Mouse (Mus musculus): Measurements from ENCODE around the gene Rtn1. TPM values are rescaled to one million over a fixed set of nuclear protein-coding genes. Genes with fewer than 3 reads are reported as not detected.

Gene Rtn1
- polyA plus RNA-seq, 1 experiment from 2014 or later: 390 TPM

DNA sequence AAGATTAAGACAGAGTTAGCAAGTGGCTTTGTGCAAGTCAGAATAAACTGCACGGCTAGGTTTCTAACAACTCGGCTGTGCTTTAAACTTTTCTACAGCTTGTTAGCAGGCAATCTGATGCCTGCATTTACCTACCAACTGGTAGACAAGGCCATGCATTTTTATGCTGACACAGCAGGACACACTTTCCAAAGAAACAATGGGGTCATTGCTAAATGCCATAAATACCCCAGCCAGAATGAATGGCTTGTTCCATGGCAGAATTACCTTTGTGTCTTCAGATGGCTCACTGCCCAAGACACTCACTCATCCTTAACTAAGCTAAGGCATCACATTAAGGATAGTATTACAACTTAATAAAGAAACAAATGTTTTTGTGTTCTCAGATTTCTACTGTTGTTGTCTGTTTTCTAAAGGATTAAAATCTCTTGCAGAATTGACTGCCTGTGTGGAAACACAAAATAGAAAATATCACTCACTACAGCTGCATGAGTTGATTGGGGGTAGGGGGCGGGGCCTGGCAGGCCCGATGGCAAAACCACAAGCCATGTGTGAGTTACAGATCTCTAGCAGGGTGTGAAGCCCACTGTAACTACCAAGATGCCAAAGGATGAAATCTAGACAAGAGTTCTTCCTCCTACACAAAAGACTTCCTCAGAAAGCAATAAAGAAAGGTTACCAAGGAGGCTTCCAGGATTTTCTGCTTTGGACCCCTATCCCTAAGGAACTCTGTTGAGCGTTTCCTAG, 129.6 kb downstream of the Rtn1 start:
- Histone ChIP-seq H3K36me3 (no peaks in the 10 kb centered on the region), H3K27me3 (ENCODE audit: insufficient read depth, poor library complexity, severe bottlenecking) (no peaks in the 10 kb centered on the region), H3K9me3 (no peaks in the 10 kb centered on the region), H3K4me3 (no peak overlapping the region), H3K4me1 (replicated peaks) (peaks cover 10% of the 10 kb centered on the region), H3K27ac (no peak overlapping the region)
- 71% methylated on average over 5 of the region's 5 CpGs for WGBS
- no peak for DNase-seq (ENCODE audit: low spot score)

- H3K4me1 ChIP-seq (replicated peaks): peaks cover 13% of the 10 kb centered on the region
- peak; percentile 19 for DNase-seq (ENCODE audit: low spot score)
- peak overlapping the region; percentile 50; the same call in 1 of the 2 replicates for H3K27ac ChIP-seq
- no peaks in the 10 kb centered on the region for H3K9me3 ChIP-seq
- H3K36me3 ChIP-seq: no peaks in the 10 kb centered on the region
- no peaks in the 10 kb centered on the region for H3K27me3 ChIP-seq (ENCODE audit: insufficient read depth, poor library complexity, severe bottlenecking)
- 46% methylated on average over 13 of the region's 13 CpGs for WGBS
- H3K4me3 ChIP-seq: no peak overlapping the region
These were observed 135.0 kb downstream of the Rtn1 start for GRCm38 (mm10) chr12:72273721-72274414.

DNA sequence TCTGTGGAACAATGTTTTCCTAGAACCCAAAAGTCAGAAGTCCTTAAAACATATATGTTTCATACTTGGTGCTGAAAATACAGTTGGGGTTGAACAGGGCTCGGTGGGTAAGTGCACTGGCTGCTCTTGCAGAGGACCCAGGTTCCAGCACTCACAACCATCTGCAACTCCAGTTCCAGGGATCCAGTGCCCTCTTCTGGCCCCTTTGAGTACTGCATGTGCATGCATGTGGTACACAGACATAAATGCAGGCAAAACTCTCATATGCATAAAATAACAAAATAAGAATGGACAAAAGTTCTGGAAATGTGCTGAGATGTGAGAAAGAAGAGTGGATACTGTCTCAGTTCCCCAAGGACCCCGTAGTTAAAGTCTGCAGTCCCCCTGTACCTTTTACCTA, 141.2 kb downstream of the Rtn1 start:
- H3K27ac ChIP-seq: no peak overlapping the region
- H3K4me3 ChIP-seq: no peak overlapping the region
- no peaks in the 10 kb centered on the region for H3K27me3 ChIP-seq (ENCODE audit: insufficient read depth, poor library complexity, severe bottlenecking)
- no peak for DNase-seq (ENCODE audit: low spot score)
- no peaks in the 10 kb centered on the region for H3K9me3 ChIP-seq
- no peaks in the 10 kb centered on the region for H3K36me3 ChIP-seq
- H3K4me1 ChIP-seq (replicated peaks): peaks cover 10% of the 10 kb centered on the region
- 86% methylated on average over 2 of the region's 2 CpGs for WGBS

- peak; percentile 31 for DNase-seq (ENCODE audit: low spot score)
- WGBS: 94% methylated on average over 3 of the region's 3 CpGs
- peak overlapping the region; percentile 23; the same call in 1 of the 2 replicates for H3K27ac ChIP-seq
- no peaks in the 10 kb centered on the region for H3K27me3 ChIP-seq (ENCODE audit: insufficient read depth, poor library complexity, severe bottlenecking)
- H3K9me3 ChIP-seq: no peaks in the 10 kb centered on the region
- no peak overlapping the region for H3K4me3 ChIP-seq
- H3K4me1 ChIP-seq (replicated peaks): peaks cover 10% of the 10 kb centered on the region
- 0 out of 2 replicates have a peak, but pooled peaks cover 3% of the 10 kb centered on the region for H3K36me3 ChIP-seq
These were observed 143.3 kb downstream of the Rtn1 start for GRCm38 (mm10) chr12:72265261-72266228.

- DNase-seq (ENCODE audit: low spot score): no peak
- H3K27ac ChIP-seq: no peak overlapping the region
- no peaks in the 10 kb centered on the region for H3K27me3 ChIP-seq (ENCODE audit: insufficient read depth, poor library complexity, severe bottlenecking)
- no peak overlapping the region for H3K4me3 ChIP-seq
- 0 out of 2 replicates have a peak, but pooled peaks cover 3% of the 10 kb centered on the region for H3K36me3 ChIP-seq
- peaks cover 10% of the 10 kb centered on the region for H3K4me1 ChIP-seq (replicated peaks)
- WGBS: 85% methylated on average over 12 of the region's 12 CpGs
- H3K9me3 ChIP-seq: no peaks in the 10 kb centered on the region
These were observed 145.4 kb downstream of the Rtn1 start for GRCm38 (mm10) chr12:72263213-72264103.

DNA sequence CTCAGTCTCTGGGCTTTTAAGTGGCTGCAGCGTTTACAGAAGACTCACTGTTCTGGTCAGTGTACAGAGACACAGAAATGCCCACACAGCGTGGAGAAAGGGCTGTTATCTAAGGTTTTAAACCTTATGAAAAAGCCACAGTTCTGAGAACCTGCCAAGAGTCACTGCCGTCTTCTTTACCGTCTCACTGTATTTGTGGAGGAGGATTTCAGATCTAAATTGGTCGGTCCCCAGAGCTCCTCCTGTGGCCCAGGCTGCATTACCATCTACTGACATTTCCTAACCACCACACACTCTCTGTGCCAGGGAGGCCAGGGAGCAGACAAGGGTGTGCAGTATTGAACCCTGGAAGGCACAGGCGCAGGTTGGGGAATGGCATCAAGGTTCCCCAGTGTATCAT, 151.9 kb downstream of the Rtn1 start:
- no peak for DNase-seq (ENCODE audit: low spot score)
- 88% methylated on average over 6 of the region's 6 CpGs for WGBS
- H3K9me3 ChIP-seq: no peaks in the 10 kb centered on the region
- H3K4me1 ChIP-seq (replicated peaks): 0 out of 2 replicates have a peak, but pooled peaks cover 6% of the 10 kb centered on the region
- H3K27me3 ChIP-seq (ENCODE audit: insufficient read depth, poor library complexity, severe bottlenecking): no peaks in the 10 kb centered on the region
- no peak overlapping the region for H3K4me3 ChIP-seq
- H3K27ac ChIP-seq: no peak overlapping the region; the same call in 1 of the 2 replicates
- H3K36me3 ChIP-seq: 0 out of 2 replicates have a peak, but pooled peaks cover 3% of the 10 kb centered on the region

GRCm38 (mm10) chr12:72253040-72253439, 155.8 kb downstream of the Rtn1 start:
- 0 out of 2 replicates have a peak, but pooled peaks cover 6% of the 10 kb centered on the region for H3K4me1 ChIP-seq (replicated peaks)
- DNase-seq (ENCODE audit: low spot score): no peak
- no peaks in the 10 kb centered on the region for H3K27me3 ChIP-seq (ENCODE audit: insufficient read depth, poor library complexity, severe bottlenecking)
- H3K27ac ChIP-seq: no peak overlapping the region
- H3K9me3 ChIP-seq: no peaks in the 10 kb centered on the region
- 77% methylated on average over 3 of the region's 3 CpGs for WGBS
- H3K4me3 ChIP-seq: no peak overlapping the region
- H3K36me3 ChIP-seq: no peaks in the 10 kb centered on the region

- WGBS: 75% methylated on average over 10 of the region's 10 CpGs
- no peaks in the 10 kb centered on the region for H3K9me3 ChIP-seq
- no peaks in the 10 kb centered on the region for H3K27me3 ChIP-seq (ENCODE audit: insufficient read depth, poor library complexity, severe bottlenecking)
- 0 out of 2 replicates have a peak, but pooled peaks cover 6% of the 10 kb centered on the region for H3K4me1 ChIP-seq (replicated peaks)
- DNase-seq (ENCODE audit: low spot score): no peak
- no peak overlapping the region for H3K4me3 ChIP-seq
- no peaks in the 10 kb centered on the region for H3K36me3 ChIP-seq
- no peak overlapping the region for H3K27ac ChIP-seq
These were observed 156.9 kb downstream of the Rtn1 start for GRCm38 (mm10) chr12:72251890-72252445.

GRCm38 (mm10) chr12:72244951-72245350, 163.9 kb downstream of the Rtn1 start:
- no peak for DNase-seq (ENCODE audit: low spot score)
- H3K36me3 ChIP-seq: no peaks in the 10 kb centered on the region
- no peaks in the 10 kb centered on the region for H3K27me3 ChIP-seq (ENCODE audit: insufficient read depth, poor library complexity, severe bottlenecking)
- H3K9me3 ChIP-seq: 0 out of 2 replicates have a peak, but pooled peaks cover 3% of the 10 kb centered on the region
- no peak overlapping the region for H3K27ac ChIP-seq
- 92% methylated on average over 1 of the region's 1 CpGs for WGBS
- no peak overlapping the region for H3K4me3 ChIP-seq
- 0 out of 2 replicates have a peak, but pooled peaks cover 2% of the 10 kb centered on the region for H3K4me1 ChIP-seq (replicated peaks)

DNA sequence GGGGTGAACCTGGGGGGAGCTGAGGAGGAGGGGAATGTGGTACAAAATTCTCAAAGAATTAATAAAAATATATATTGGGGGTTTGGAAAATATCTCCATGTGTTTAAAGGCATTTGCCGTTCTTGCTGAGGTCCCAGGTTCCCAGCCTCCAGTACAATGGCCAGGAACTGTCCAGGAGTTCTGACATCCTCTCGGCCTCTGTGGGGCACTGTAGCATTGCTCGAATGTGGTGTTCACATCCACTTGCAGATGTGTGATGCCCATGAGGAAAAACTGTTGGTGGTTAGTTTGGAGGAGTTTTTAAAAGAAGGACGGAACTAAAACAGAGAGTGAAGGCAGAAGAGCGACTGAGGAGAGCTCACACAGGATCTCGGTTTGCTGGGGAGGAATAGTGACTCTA, 166.0 kb downstream of the Rtn1 start:
- no peak overlapping the region for H3K27ac ChIP-seq
- H3K4me1 ChIP-seq (replicated peaks): peaks cover 8% of the 10 kb centered on the region; the same call in 1 of the 2 replicates
- 69% methylated on average over 6 of the region's 6 CpGs for whole genome bisulfite sequencing
- H3K4me3 ChIP-seq: no peak overlapping the region
- peaks cover 9% of the 10 kb centered on the region for H3K27me3 ChIP-seq (ENCODE audit: insufficient read depth, poor library complexity, severe bottlenecking)
- H3K9me3 ChIP-seq: 0 out of 2 replicates have a peak, but pooled peaks cover 3% of the 10 kb centered on the region
- no peak for DNase-seq (ENCODE audit: low spot score)
- no peaks in the 10 kb centered on the region for H3K36me3 ChIP-seq

DNA sequence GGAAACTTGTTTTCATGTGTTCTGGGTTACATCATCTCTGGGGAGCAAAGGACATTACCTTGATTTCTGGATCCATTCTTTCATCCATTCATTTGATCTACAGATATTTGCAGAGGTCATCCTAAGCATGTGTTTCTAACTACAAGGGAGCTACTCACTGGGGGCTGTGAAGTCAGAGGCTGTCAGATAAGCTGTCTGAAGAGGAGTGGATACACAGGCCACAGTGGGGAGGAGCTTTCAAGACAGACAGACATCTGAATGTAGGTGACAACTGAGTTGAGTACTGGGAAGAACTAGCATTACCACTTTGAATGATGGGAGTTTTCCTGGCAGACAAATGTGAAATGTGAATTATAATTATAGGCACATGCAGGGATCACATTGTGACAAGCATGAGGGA, 168.3 kb downstream of the Rtn1 start:
- Histone ChIP-seq H3K27ac (no peak overlapping the region), H3K4me1 (replicated peaks) (peaks cover 23% of the 10 kb centered on the region), H3K9me3 (0 out of 2 replicates have a peak, but pooled peaks cover 3% of the 10 kb centered on the region), H3K27me3 (ENCODE audit: insufficient read depth, poor library complexity, severe bottlenecking) (peaks cover 27% of the 10 kb centered on the region), H3K36me3 (no peaks in the 10 kb centered on the region), H3K4me3 (no peak overlapping the region)
- DNase-seq (ENCODE audit: low spot score): no peak
